Comparison of ENCODE assay signal across 8 mouse cellular contexts in the genomic region with DNA sequence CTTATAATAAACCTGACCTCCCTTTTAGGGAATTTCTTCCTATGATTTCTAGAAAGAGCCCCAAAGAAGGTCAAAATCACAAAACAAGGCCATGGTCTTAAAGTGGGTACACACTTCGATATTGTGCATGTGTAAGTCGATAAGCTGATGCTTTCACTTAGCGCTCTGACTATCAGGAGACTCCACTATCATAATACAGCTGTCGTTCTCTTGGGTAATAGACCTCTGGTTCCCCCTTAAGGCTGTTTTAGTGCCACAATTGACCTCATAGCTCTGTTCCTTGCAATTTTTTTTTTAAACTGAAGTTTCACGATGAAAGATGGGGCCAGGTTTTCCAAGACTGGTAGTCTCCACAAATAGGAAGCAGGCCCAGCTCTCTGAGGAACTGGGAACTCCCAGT. TPM values are rescaled to one million over a fixed set of nuclear protein-coding genes. Genes with fewer than 3 reads are reported as not detected.
DNase-seq lines count a peak whose midpoint lies in the region; ATAC-seq and TF ChIP-seq lines count a peak whose summit lies in the region.

No protein-coding gene starts in this region.

- no peak for TF ChIP-seq CTCF in bone marrow macrophage, adult 2 months (IDR thresholded peaks at IDR 0.05; ENCODE audit: low read depth, low read length)

- H3K4me3 ChIP-seq in hindbrain, embryonic 10.5 days = peak overlapping the region; percentile 50
- H3K4me3 ChIP-seq in hindbrain, embryonic 11.5 days (ENCODE audit: low read depth, low read length) = no peak overlapping the region
- H3K4me3 ChIP-seq in bone marrow macrophage, adult 2 months (ENCODE audit: insufficient read depth, low read length) = peak overlapping the region; percentile 31; the same call in 1 of the 2 replicates
- no peak overlapping the region for H3K4me3 ChIP-seq in hindbrain, embryonic 14.5 days (replicated peaks; ENCODE audit: low read length)
- H3K4me3 ChIP-seq in megakaryocyte, embryonic 14.5 days (replicated peaks) = peak overlapping the region; percentile 78

- no peaks in the 10 kb centered on the region for H3K9me3 ChIP-seq in hindbrain, embryonic 10.5 days
- no peaks in the 10 kb centered on the region for H3K9me3 ChIP-seq in hindbrain, embryonic 11.5 days (ENCODE audit: control insufficient read depth, low read length)
- no peaks in the 10 kb centered on the region for H3K9me3 ChIP-seq in hindbrain, embryonic 14.5 days (ENCODE audit: control insufficient read depth, low read length)
- H3K9me3 ChIP-seq in megakaryocyte, embryonic 14.5 days = peaks cover 10% of the 10 kb centered on the region

- H3K27ac ChIP-seq in hindbrain, embryonic 10.5 days = no peak overlapping the region
- no peak overlapping the region for H3K27ac ChIP-seq in hindbrain, embryonic 11.5 days (ENCODE audit: low read depth, low read length)
- no peak overlapping the region for H3K27ac ChIP-seq in bone marrow macrophage, adult 2 months (ENCODE audit: insufficient read depth, low read depth, low read length)
- no peak overlapping the region for H3K27ac ChIP-seq in hindbrain, embryonic 14.5 days

- no peak overlapping the region for H3K4me2 ChIP-seq in hindbrain, embryonic 11.5 days (replicated peaks; ENCODE audit: low read depth, low read length)
- H3K4me2 ChIP-seq in hindbrain, embryonic 14.5 days (replicated peaks) = peak overlapping the region; percentile 67

- DNase-seq in hindbrain, embryonic 10.5 days (ENCODE audit: low spot score) = no peak
- no peak for DNase-seq in hindbrain, embryonic 11.5 days (ENCODE audit: low spot score)
- no peak for DNase-seq in hindbrain, embryonic 14.5 days (ENCODE audit: low spot score)
- DNase-seq in spleen, postnatal 10 days (ENCODE audit: low spot score in 2 of 2) = no peak
- DNase-seq in kidney, postnatal 36 days = no peak
- DNase-seq in thymus, adult 18-20 months = no peak

- H3K27me3 ChIP-seq in hindbrain, embryonic 10.5 days (ENCODE audit: insufficient read depth, poor library complexity, severe bottlenecking) = peaks cover 36% of the 10 kb centered on the region
- peaks cover 6% of the 10 kb centered on the region; the same call in 1 of the 2 replicates for H3K27me3 ChIP-seq in hindbrain, embryonic 11.5 days (ENCODE audit: control insufficient read depth, insufficient read depth, low read length)
- peaks cover 4% of the 10 kb centered on the region; the same call in 1 of the 2 replicates for H3K27me3 ChIP-seq in hindbrain, embryonic 14.5 days (ENCODE audit: control insufficient read depth, insufficient read depth, low read length)
- H3K27me3 ChIP-seq in megakaryocyte, embryonic 14.5 days (replicated peaks) = peaks cover 13% of the 10 kb centered on the region

- no peak for ATAC-seq in hindbrain, embryonic 11.5 days (ENCODE audit: low FRiP score)
- no peak for ATAC-seq in hindbrain, embryonic 14.5 days (ENCODE audit: low FRiP score)

- H3K9ac ChIP-seq in hindbrain, embryonic 11.5 days (ENCODE audit: low read depth, low read length) = no peak overlapping the region
- no peak overlapping the region for H3K9ac ChIP-seq in hindbrain, embryonic 14.5 days

- no peak for TF ChIP-seq POLR2A in bone marrow macrophage, adult 2 months (IDR thresholded peaks at IDR 0.05; ENCODE audit: borderline replicate concordance, low read depth, low read length)

- 61% methylated on average over 5 of the region's 5 CpGs for WGBS in hindbrain, embryonic 10.5 days
- WGBS in hindbrain, embryonic 11.5 days = 58% methylated on average over 5 of the region's 5 CpGs
- 61% methylated on average over 5 of the region's 5 CpGs for WGBS in hindbrain, embryonic 14.5 days

- H3K36me3 ChIP-seq in hindbrain, embryonic 10.5 days = no peaks in the 10 kb centered on the region
- no peaks in the 10 kb centered on the region for H3K36me3 ChIP-seq in hindbrain, embryonic 11.5 days (ENCODE audit: control insufficient read depth, insufficient read depth, low read length)
- H3K36me3 ChIP-seq in hindbrain, embryonic 14.5 days (replicated peaks; ENCODE audit: control insufficient read depth, insufficient read depth) = no peaks in the 10 kb centered on the region
- no peaks in the 10 kb centered on the region for H3K36me3 ChIP-seq in megakaryocyte, embryonic 14.5 days (replicated peaks; ENCODE audit: low read length)

- peaks cover 30% of the 10 kb centered on the region for H3K4me1 ChIP-seq in hindbrain, embryonic 10.5 days (replicated peaks)
- peaks cover 7% of the 10 kb centered on the region; the same call in 1 of the 2 replicates for H3K4me1 ChIP-seq in hindbrain, embryonic 11.5 days (replicated peaks; ENCODE audit: control insufficient read depth, insufficient read depth, low read length)
- H3K4me1 ChIP-seq in bone marrow macrophage, adult 2 months (ENCODE audit: control insufficient read depth, insufficient read depth, low read length) = no peaks in the 10 kb centered on the region
- H3K4me1 ChIP-seq in hindbrain, embryonic 14.5 days (replicated peaks; ENCODE audit: control insufficient read depth, insufficient read depth, low read length) = peaks cover 13% of the 10 kb centered on the region
- H3K4me1 ChIP-seq in megakaryocyte, embryonic 14.5 days = peaks cover 7% of the 10 kb centered on the region

RNA-seq across cellular contexts. Expression of a gene that starts 1.0 kb away (rescaled TPM):
- 0.55 and 3.2 TPM in 2 replicates for polyA plus RNA-seq in hindbrain, embryonic 10.5 days (2016; fragmentation: Nextera tagmentation; extraction: Ambion mirVana)
- polyA plus RNA-seq in hindbrain, embryonic 11.5 days (2014; fragmentation: Nextera tagmentation; extraction: Ambion mirVana) = 2.6 and 3.8 TPM in 2 replicates
- polyA plus RNA-seq in bone marrow macrophage, adult 2 months (2012; ENCODE audit: insufficient read depth, insufficient read length, missing spikeins) = not detected in 2 replicates
- polyA plus RNA-seq in hindbrain, embryonic 14.5 days (2014; fragmentation: Nextera tagmentation; extraction: Ambion mirVana) = 3.7 and 4.5 TPM in 2 replicates
- not detected in 2 replicates for polyA plus RNA-seq in megakaryocyte, embryonic 14.5 days (2012; ENCODE audit: insufficient read depth, low replicate concordance)

RNA-seq across cellular contexts. Expression of a gene that starts 47.3 kb away (rescaled TPM):
- not detected in 2 replicates for polyA plus RNA-seq in hindbrain, embryonic 10.5 days (2016; fragmentation: Nextera tagmentation; extraction: Ambion mirVana)
- polyA plus RNA-seq in hindbrain, embryonic 11.5 days (2014; fragmentation: Nextera tagmentation; extraction: Ambion mirVana) = 0.69 TPM in 1 of 2 replicates, not detected in the other
- polyA plus RNA-seq in bone marrow macrophage, adult 2 months (2012; ENCODE audit: insufficient read depth, insufficient read length, missing spikeins) = not detected in 2 replicates
- 0.51 TPM in 1 of 2 replicates, not detected in the other for polyA plus RNA-seq in hindbrain, embryonic 14.5 days (2014; fragmentation: Nextera tagmentation; extraction: Ambion mirVana)
- not detected in 2 replicates for polyA plus RNA-seq in megakaryocyte, embryonic 14.5 days (2012; ENCODE audit: insufficient read depth, low replicate concordance)

Comparison
In these comparisons a context has a peak if more than half of its experiments do, and no peak if none do; other contexts are left out.
1. H3K4me3 ChIP-seq: peak in hindbrain, embryonic 10.5 days (single experiment), bone marrow macrophage, adult 2 months (single experiment) and megakaryocyte, embryonic 14.5 days (single experiment); none in hindbrain, embryonic 11.5 days (single experiment) and hindbrain, embryonic 14.5 days (single experiment).